Mouse (Mus musculus): Measurements from ENCODE around the gene Maml2. TPM values are rescaled to one million over a fixed set of nuclear protein-coding genes. Genes with fewer than 3 reads are reported as not detected.
A peak's percentile ranks its signal among the peaks of the same experiment; 100 is the strongest.

The Maml2 gene
- polyA plus RNA-seq, 1 experiment from 2014 or later: 10.0 TPM

DNA sequence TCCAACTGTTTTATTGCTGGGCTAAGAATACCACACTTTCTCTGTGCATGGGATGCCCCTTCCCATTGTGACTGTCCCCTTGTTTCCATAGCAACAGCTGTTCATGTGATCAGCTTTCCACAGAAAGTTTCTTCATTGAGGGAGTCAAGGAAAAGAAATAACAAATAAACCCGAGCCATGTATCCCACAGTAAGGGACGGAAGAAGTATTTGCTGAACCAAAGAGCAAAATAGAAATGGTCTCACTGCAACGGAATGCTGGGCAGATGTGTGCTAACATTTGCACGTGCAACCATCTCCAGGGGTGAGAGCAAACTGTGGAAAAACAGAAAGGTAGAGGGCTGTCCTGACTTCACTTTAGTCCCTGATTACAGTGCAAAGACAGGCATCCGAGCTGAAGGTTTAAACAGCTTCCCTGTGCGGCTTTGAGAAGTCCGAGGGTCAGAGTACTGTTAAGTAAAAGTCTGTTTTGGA is 156.9 kb downstream of the Maml2 start:
- TF ChIP-seq CTCF (IDR thresholded peaks at IDR 0.05; ENCODE audit: low read depth): no peak
- Histone ChIP-seq H3K9me3 (replicated peaks; ENCODE audit: low read length) (no peaks in the 10 kb centered on the region), H3K27ac (peak overlapping the region; percentile 60; the same call in 1 of the 2 replicates), H3K27me3 (ENCODE audit: insufficient read depth, low read length) (no peaks in the 10 kb centered on the region), H3K4me3 (replicated peaks; ENCODE audit: low read depth, low read length) (no peak overlapping the region), H3K36me3 (ENCODE audit: insufficient read depth, low read length) (no peaks in the 10 kb centered on the region), H3K4me2 (ENCODE audit: low read length) (no peak overlapping the region), H3K9ac (ENCODE audit: low read depth, low read length) (no peak overlapping the region), H3K4me1 (replicated peaks; ENCODE audit: insufficient read depth, low read length) (0 out of 2 replicates have a peak, but pooled peaks cover 6% of the 10 kb centered on the region)
- ATAC-seq (replicated peaks; ENCODE audit: low FRiP score, low read depth): 0 out of 2 replicates have a peak, but pooled peaks have one; percentile 29
- peak; percentile 46 for DNase-seq (ENCODE audit: low spot score)
- 24% methylated on average over 7 of the region's 7 CpGs for WGBS

DNA sequence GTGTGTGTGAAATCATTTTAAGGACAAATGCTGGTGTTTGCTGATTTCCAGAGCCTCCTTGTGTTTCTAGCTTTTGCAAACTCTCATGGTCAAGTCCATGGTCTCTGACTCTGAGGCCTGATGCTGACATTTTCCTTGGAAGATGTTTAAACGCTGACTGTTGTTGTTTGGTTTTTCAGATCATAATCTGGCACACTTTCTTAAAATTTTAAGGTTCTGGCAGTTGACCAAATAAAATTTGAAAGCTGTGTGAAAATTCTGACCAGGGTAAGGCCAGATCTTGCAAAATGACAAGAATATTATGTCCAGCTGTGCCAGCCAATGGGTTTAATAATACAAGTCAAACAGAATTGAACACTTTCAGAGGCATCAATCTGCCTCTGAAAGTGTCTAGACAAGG is 157.5 kb downstream of the Maml2 start:
- 45% methylated on average over 1 of the region's 1 CpGs for WGBS
- Histone ChIP-seq H3K9ac (ENCODE audit: low read depth, low read length) (no peak overlapping the region), H3K4me1 (replicated peaks; ENCODE audit: insufficient read depth, low read length) (0 out of 2 replicates have a peak, but pooled peaks cover 6% of the 10 kb centered on the region), H3K27ac (peak overlapping the region; percentile 60; the same call in 1 of the 2 replicates), H3K36me3 (ENCODE audit: insufficient read depth, low read length) (no peaks in the 10 kb centered on the region), H3K9me3 (replicated peaks; ENCODE audit: low read length) (no peaks in the 10 kb centered on the region), H3K4me2 (ENCODE audit: low read length) (no peak overlapping the region), H3K4me3 (replicated peaks; ENCODE audit: low read depth, low read length) (no peak overlapping the region), H3K27me3 (ENCODE audit: insufficient read depth, low read length) (no peaks in the 10 kb centered on the region)
- ATAC-seq (replicated peaks; ENCODE audit: low FRiP score, low read depth) (no peak), DNase-seq (ENCODE audit: low spot score) (no peak)
- TF ChIP-seq CTCF (IDR thresholded peaks at IDR 0.05; ENCODE audit: low read depth): no peak

GRCm38 (mm10) chr9:13457774-13458173 is 160.0 kb downstream of the Maml2 start:
- no peak overlapping the region for H3K4me2 ChIP-seq (ENCODE audit: low read length)
- no peak overlapping the region for H3K9ac ChIP-seq (ENCODE audit: low read depth, low read length)
- H3K27ac ChIP-seq: no peak overlapping the region
- WGBS: 68% methylated on average over 6 of the region's 6 CpGs
- no peaks in the 10 kb centered on the region for H3K36me3 ChIP-seq (ENCODE audit: insufficient read depth, low read length)
- DNase-seq (ENCODE audit: low spot score) (no peak), ATAC-seq (replicated peaks; ENCODE audit: low FRiP score, low read depth) (no peak)
- no peak for TF ChIP-seq CTCF (IDR thresholded peaks at IDR 0.05; ENCODE audit: low read depth)
- 0 out of 2 replicates have a peak, but pooled peaks cover 6% of the 10 kb centered on the region for H3K4me1 ChIP-seq (replicated peaks; ENCODE audit: insufficient read depth, low read length)
- no peaks in the 10 kb centered on the region for H3K9me3 ChIP-seq (replicated peaks; ENCODE audit: low read length)
- H3K27me3 ChIP-seq (ENCODE audit: insufficient read depth, low read length): no peaks in the 10 kb centered on the region
- no peak overlapping the region for H3K4me3 ChIP-seq (replicated peaks; ENCODE audit: low read depth, low read length)

DNA sequence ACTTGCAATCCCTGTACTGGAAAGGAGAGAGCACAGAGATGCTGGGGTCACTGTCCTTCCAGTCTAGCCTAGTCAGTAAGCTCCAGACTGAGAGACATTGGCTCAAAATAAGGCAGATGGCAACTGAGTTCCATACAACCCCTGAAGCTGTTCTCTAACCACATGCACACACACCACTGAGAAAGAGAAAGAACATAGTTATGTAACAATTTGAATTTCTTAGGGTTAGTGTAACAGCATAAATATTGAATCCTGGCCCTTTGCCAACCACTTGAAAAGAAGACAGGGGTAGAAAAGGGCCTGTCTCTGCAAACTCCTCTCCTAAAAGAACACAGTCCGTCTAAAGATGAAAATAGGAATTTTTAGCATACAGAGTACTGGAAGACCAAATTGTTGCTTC is 161.6 kb downstream of the Maml2 start:
- H3K4me2 ChIP-seq (ENCODE audit: low read length): no peak overlapping the region
- no peaks in the 10 kb centered on the region for H3K36me3 ChIP-seq (ENCODE audit: insufficient read depth, low read length)
- ATAC-seq (replicated peaks; ENCODE audit: low FRiP score, low read depth) (no peak), DNase-seq (ENCODE audit: low spot score) (no peak)
- no peak overlapping the region for H3K27ac ChIP-seq
- 0 out of 2 replicates have a peak, but pooled peaks cover 6% of the 10 kb centered on the region for H3K4me1 ChIP-seq (replicated peaks; ENCODE audit: insufficient read depth, low read length)
- H3K9ac ChIP-seq (ENCODE audit: low read depth, low read length): no peak overlapping the region
- 67% methylated on average over 1 of the region's 1 CpGs for WGBS
- H3K4me3 ChIP-seq (replicated peaks; ENCODE audit: low read depth, low read length): no peak overlapping the region
- H3K9me3 ChIP-seq (replicated peaks; ENCODE audit: low read length): no peaks in the 10 kb centered on the region
- no peak for TF ChIP-seq CTCF (IDR thresholded peaks at IDR 0.05; ENCODE audit: low read depth)
- no peaks in the 10 kb centered on the region for H3K27me3 ChIP-seq (ENCODE audit: insufficient read depth, low read length)

- H3K27me3 ChIP-seq (ENCODE audit: insufficient read depth, low read length): no peaks in the 10 kb centered on the region
- TF ChIP-seq CTCF (IDR thresholded peaks at IDR 0.05; ENCODE audit: low read depth): no peak
- no peak for ATAC-seq (replicated peaks; ENCODE audit: low FRiP score, low read depth)
- H3K4me1 ChIP-seq (replicated peaks; ENCODE audit: insufficient read depth, low read length): no peaks in the 10 kb centered on the region
- 71% methylated on average over 3 of the region's 3 CpGs for WGBS
- no peak overlapping the region for H3K27ac ChIP-seq
- H3K4me2 ChIP-seq (ENCODE audit: low read length): no peak overlapping the region
- H3K36me3 ChIP-seq (ENCODE audit: insufficient read depth, low read length): no peaks in the 10 kb centered on the region
- DNase-seq (ENCODE audit: low spot score): no peak
- H3K4me3 ChIP-seq (replicated peaks; ENCODE audit: low read depth, low read length): no peak overlapping the region
- no peak overlapping the region for H3K9ac ChIP-seq (ENCODE audit: low read depth, low read length)
- H3K9me3 ChIP-seq (replicated peaks; ENCODE audit: low read length): no peaks in the 10 kb centered on the region
Measured at GRCm38 (mm10) chr9:13460012-13460411, 162.3 kb downstream of the Maml2 start.

DNA sequence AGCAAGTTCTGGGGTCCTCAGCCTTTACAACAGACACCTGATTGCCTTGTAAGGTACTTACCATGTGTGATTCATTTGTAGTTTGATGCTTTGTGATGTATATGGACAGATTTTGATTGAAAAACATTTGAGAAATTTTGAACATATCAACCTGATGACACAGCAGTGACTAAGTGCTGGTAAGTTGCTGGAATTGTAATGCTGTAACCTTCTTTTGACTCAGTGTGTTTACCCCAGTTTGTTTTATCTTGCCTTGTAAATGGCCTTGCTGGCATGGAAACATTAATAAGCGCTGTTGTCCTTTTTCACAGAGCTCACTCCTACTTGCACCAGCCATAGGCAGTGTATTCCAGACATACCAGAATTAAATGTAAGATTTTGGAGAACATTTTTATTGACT is 163.2 kb downstream of the Maml2 start:
- H3K27ac ChIP-seq: no peak overlapping the region
- DNase-seq (ENCODE audit: low spot score) (no peak), ATAC-seq (replicated peaks; ENCODE audit: low FRiP score, low read depth) (no peak)
- no peak for TF ChIP-seq CTCF (IDR thresholded peaks at IDR 0.05; ENCODE audit: low read depth)
- H3K27me3 ChIP-seq (ENCODE audit: insufficient read depth, low read length): no peaks in the 10 kb centered on the region
- H3K4me1 ChIP-seq (replicated peaks; ENCODE audit: insufficient read depth, low read length): peaks cover 6% of the 10 kb centered on the region; the same call in 1 of the 2 replicates
- WGBS: 90% methylated on average over 1 of the region's 1 CpGs
- H3K9ac ChIP-seq (ENCODE audit: low read depth, low read length): no peak overlapping the region
- no peaks in the 10 kb centered on the region for H3K9me3 ChIP-seq (replicated peaks; ENCODE audit: low read length)
- no peaks in the 10 kb centered on the region for H3K36me3 ChIP-seq (ENCODE audit: insufficient read depth, low read length)
- no peak overlapping the region for H3K4me3 ChIP-seq (replicated peaks; ENCODE audit: low read depth, low read length)
- H3K4me2 ChIP-seq (ENCODE audit: low read length): no peak overlapping the region
